Mouse (Mus musculus): Measurements from ENCODE around the gene Tanc1.

GRCm38 (mm10) chr2:59799572-59799971 is 187.7 kb downstream of the Tanc1 start:
- TF ChIP-seq CTCF (IDR thresholded peaks at IDR 0.05; ENCODE audit: low read depth): no peak
- TF ChIP-seq EP300 (IDR thresholded peaks at IDR 0.05; ENCODE audit: low read depth): no peak
